Mouse (Mus musculus): ENCODE results near the gene Csgalnact2. TPM values are rescaled to one million over a fixed set of nuclear protein-coding genes. Genes with fewer than 3 reads are reported as not detected.
A peak's percentile ranks its signal among the peaks of the same experiment; 100 is the strongest.

Csgalnact2 gene
- polyA plus RNA-seq, 1 experiment from 2014 or later, result 7.5 TPM

GRCm38 (mm10) chr6:118070321-118071012, 68.5 kb downstream of the Csgalnact2 start:
- 52% methylated on average over 5 of the region's 5 CpGs for WGBS

GRCm38 (mm10) chr6:118067720-118068119, 71.2 kb downstream of the Csgalnact2 start:
- Histone ChIP-seq H3K9me3 (replicated peaks) (no peaks in the 10 kb centered on the region), H3K4me2 (no peak overlapping the region), H3K4me1 (peaks cover 33% of the 10 kb centered on the region), H3K36me3 (ENCODE audit: poor library complexity, severe bottlenecking) (no peaks in the 10 kb centered on the region), H3K27me3 (peaks cover 35% of the 10 kb centered on the region), H3K4me3 (no peak overlapping the region), H3K9ac (no peak overlapping the region), H3K27ac (no peak overlapping the region)
- 77% methylated on average over 7 of the region's 7 CpGs for WGBS
- ATAC-seq, result no peak

More at GRCm38 (mm10) chr6:118070321-118071012, 68.5 kb downstream of the Csgalnact2 start:
- Histone ChIP-seq H3K9me3 (replicated peaks) (no peaks in the 10 kb centered on the region), H3K36me3 (ENCODE audit: poor library complexity, severe bottlenecking) (no peaks in the 10 kb centered on the region), H3K4me3 (no peak overlapping the region), H3K27ac (no peak overlapping the region; the same call in 1 of the 2 replicates), H3K4me1 (peaks cover 39% of the 10 kb centered on the region), H3K9ac (no peak overlapping the region; the same call in 1 of the 2 replicates), H3K27me3 (peaks cover 26% of the 10 kb centered on the region), H3K4me2 (no peak overlapping the region)
- ATAC-seq, result no peak

GRCm38 (mm10) chr6:118066199-118067081, 72.5 kb downstream of the Csgalnact2 start:
- Histone ChIP-seq H3K27me3 (peaks cover 35% of the 10 kb centered on the region), H3K4me2 (peak overlapping the region; percentile 97), H3K9ac (peak overlapping the region; percentile 62), H3K4me3 (peak overlapping the region; percentile 51), H3K36me3 (ENCODE audit: poor library complexity, severe bottlenecking) (no peaks in the 10 kb centered on the region), H3K9me3 (replicated peaks) (no peaks in the 10 kb centered on the region), H3K4me1 (peaks cover 33% of the 10 kb centered on the region), H3K27ac (no peak overlapping the region)
- WGBS, result 1% methylated on average over 40 of the region's 40 CpGs
- ATAC-seq, result peak; percentile 46

- H3K36me3 ChIP-seq (ENCODE audit: poor library complexity, severe bottlenecking), result no peaks in the 10 kb centered on the region
- no peak overlapping the region for H3K27ac ChIP-seq
- H3K9me3 ChIP-seq (replicated peaks), result no peaks in the 10 kb centered on the region
- WGBS, result 0% methylated on average over 9 of the region's 12 CpGs
- H3K27me3 ChIP-seq, result peaks cover 35% of the 10 kb centered on the region
- H3K4me1 ChIP-seq, result peaks cover 30% of the 10 kb centered on the region
- ATAC-seq, result peak; percentile 64
- H3K4me2 ChIP-seq, result peak overlapping the region; percentile 97
- peak overlapping the region; percentile 51 for H3K4me3 ChIP-seq
- H3K9ac ChIP-seq, result peak overlapping the region; percentile 62
Measured at GRCm38 (mm10) chr6:118065837-118066198, 73.1 kb downstream of the Csgalnact2 start.

GRCm38 (mm10) chr6:118064968-118065530, 73.9 kb downstream of the Csgalnact2 start:
- Histone ChIP-seq H3K27me3 (peaks cover 35% of the 10 kb centered on the region), H3K4me3 (no peak overlapping the region), H3K36me3 (ENCODE audit: poor library complexity, severe bottlenecking) (no peaks in the 10 kb centered on the region), H3K27ac (no peak overlapping the region), H3K9ac (0 out of 2 replicates have a peak overlapping the region, but pooled peaks have one; percentile 62), H3K4me1 (peaks cover 22% of the 10 kb centered on the region), H3K9me3 (replicated peaks) (no peaks in the 10 kb centered on the region), H3K4me2 (peak overlapping the region; percentile 97)
- ATAC-seq, result peak; percentile 67
- 1% methylated on average over 7 of the region's 7 CpGs for WGBS

GRCm38 (mm10) chr6:118063266-118063665, 75.7 kb downstream of the Csgalnact2 start:
- Histone ChIP-seq H3K27ac (no peak overlapping the region), H3K4me2 (no peak overlapping the region), H3K4me1 (peaks cover 21% of the 10 kb centered on the region), H3K27me3 (peaks cover 35% of the 10 kb centered on the region), H3K36me3 (ENCODE audit: poor library complexity, severe bottlenecking) (no peaks in the 10 kb centered on the region), H3K9me3 (replicated peaks) (0 out of 2 replicates have a peak, but pooled peaks cover 2% of the 10 kb centered on the region), H3K9ac (no peak overlapping the region), H3K4me3 (no peak overlapping the region)
- WGBS, result 76% methylated on average over 5 of the region's 5 CpGs
- no peak for ATAC-seq

GRCm38 (mm10) chr6:118061266-118061665, 77.7 kb downstream of the Csgalnact2 start:
- Histone ChIP-seq H3K4me2 (no peak overlapping the region), H3K9me3 (replicated peaks) (0 out of 2 replicates have a peak, but pooled peaks cover 2% of the 10 kb centered on the region), H3K4me3 (no peak overlapping the region), H3K36me3 (ENCODE audit: poor library complexity, severe bottlenecking) (no peaks in the 10 kb centered on the region), H3K27ac (no peak overlapping the region), H3K27me3 (peaks cover 15% of the 10 kb centered on the region; the same call in 1 of the 2 replicates), H3K9ac (no peak overlapping the region), H3K4me1 (peaks cover 12% of the 10 kb centered on the region)
- ATAC-seq, result no peak
- 87% methylated on average over 4 of the region's 4 CpGs for WGBS

Small RNA genes lying within 50 kb of the gene (microRNA-seq; reads per million reads assigned to microRNA genes)
- not detected for gene Mir7044

Other genes starting within 250 kb of the Csgalnact2 start
- gene Hnrnpf, start 238.8 kb downstream of the Csgalnact2 start, polyA plus RNA-seq (2015; fragmentation: Nextera tagmentation; extraction: Ambion mirVana), result 514 and 545 TPM in 2 replicates
- gene Fxyd4, start 201.4 kb downstream of the Csgalnact2 start, polyA plus RNA-seq (2015; fragmentation: Nextera tagmentation; extraction: Ambion mirVana), result 3.0 and 4.1 TPM in 2 replicates
- gene Rasgef1a, start 127.7 kb downstream of the Csgalnact2 start, polyA plus RNA-seq (2015; fragmentation: Nextera tagmentation; extraction: Ambion mirVana), result 0.57 and 1.5 TPM in 2 replicates
- gene Ret, start 58.6 kb upstream of the Csgalnact2 start, polyA plus RNA-seq (2015; fragmentation: Nextera tagmentation; extraction: Ambion mirVana), result 0.55 and 0.65 TPM in 2 replicates

Measured in forebrain, embryonic 13.5 days (tissue).